Mouse (Mus musculus): ENCODE results near the gene Tspan32.

DNA sequence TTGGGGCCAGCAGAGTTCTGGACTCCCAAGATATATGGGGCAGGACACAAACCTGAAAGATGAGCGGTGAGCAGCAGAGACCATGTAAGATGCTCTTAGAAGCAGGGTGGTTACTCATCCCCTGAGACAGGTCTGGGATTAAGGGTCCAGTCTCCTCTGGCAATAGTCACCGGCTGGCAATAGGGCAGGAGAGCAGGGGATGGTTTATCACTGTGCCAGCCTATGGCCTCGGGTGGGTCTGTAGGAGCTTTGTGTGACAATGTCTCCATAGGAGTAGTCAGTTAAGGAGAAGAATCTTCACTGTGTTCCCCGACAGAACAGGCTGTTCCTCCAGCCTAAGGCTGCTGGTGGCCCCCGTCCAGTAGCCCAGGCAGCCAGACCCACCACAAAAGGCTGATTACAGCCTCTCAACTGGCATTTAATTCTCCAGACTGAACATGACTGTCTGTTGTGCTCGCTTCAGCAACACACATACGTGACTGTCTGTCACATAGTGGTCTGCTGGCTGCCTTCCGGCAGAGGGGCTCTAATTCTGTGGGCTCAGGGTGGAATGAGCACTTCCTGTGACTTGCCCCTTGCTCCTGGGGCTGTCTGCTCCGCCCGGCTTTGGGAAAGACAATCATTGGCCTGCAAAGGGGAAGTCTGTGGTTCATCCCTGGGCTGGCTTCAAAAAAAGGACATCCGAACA, 50.8 kb downstream of the Tspan32 start:
- TF ChIP-seq CTCF (conservative IDR thresholded peaks at IDR 0.05; ENCODE audit: insufficient read depth, insufficient read length, low read depth, low read length) (no peak), POLR2A (IDR thresholded peaks at IDR 0.05; ENCODE audit: low read depth, low read length) (no peak)
